Mouse (Mus musculus): ENCODE data around the gene Stxbp5.

Gene Stxbp5

GRCm38 (mm10) chr10:9859476-9859875 is 41.4 kb downstream of the Stxbp5 start:
- DNase-seq (ENCODE audit: low spot score in 2 of 2): no peak

- DNase-seq (ENCODE audit: low spot score in 2 of 2): no peak
Measured at GRCm38 (mm10) chr10:9857850-9858249, 43.0 kb downstream of the Stxbp5 start.

GRCm38 (mm10) chr10:9856792-9857191 is 44.1 kb downstream of the Stxbp5 start:
- DNase-seq (ENCODE audit: low spot score in 2 of 2): no peak

- DNase-seq (ENCODE audit: low spot score in 2 of 2): no peak
Measured at GRCm38 (mm10) chr10:9846408-9846807, 54.5 kb downstream of the Stxbp5 start.

GRCm38 (mm10) chr10:9839408-9839807 is 61.5 kb downstream of the Stxbp5 start:
- no peak for DNase-seq (ENCODE audit: low spot score in 2 of 2)

GRCm38 (mm10) chr10:9834986-9835385 is 65.9 kb downstream of the Stxbp5 start:
- DNase-seq (ENCODE audit: low spot score in 2 of 2): no peak

GRCm38 (mm10) chr10:9832937-9833336 is 67.9 kb downstream of the Stxbp5 start:
- no peak for DNase-seq (ENCODE audit: low spot score in 2 of 2)

- no peak for DNase-seq (ENCODE audit: low spot score in 2 of 2)
Measured at GRCm38 (mm10) chr10:9829744-9830143, 71.1 kb downstream of the Stxbp5 start.

- no peak for DNase-seq (ENCODE audit: low spot score in 2 of 2)
Measured at GRCm38 (mm10) chr10:9821299-9821698, 79.6 kb downstream of the Stxbp5 start.

- DNase-seq (ENCODE audit: low spot score in 2 of 2): no peak
Measured at GRCm38 (mm10) chr10:9818574-9818973, 82.3 kb downstream of the Stxbp5 start.

- DNase-seq (ENCODE audit: low spot score in 2 of 2): peak in 1 of 2 experiments; percentile 10
Measured at GRCm38 (mm10) chr10:9813926-9814325, 87.0 kb downstream of the Stxbp5 start.

- DNase-seq (ENCODE audit: low spot score in 2 of 2): no peak
Measured at GRCm38 (mm10) chr10:9807596-9807995, 93.3 kb downstream of the Stxbp5 start.

GRCm38 (mm10) chr10:9805341-9805740 is 95.5 kb downstream of the Stxbp5 start:
- DNase-seq (ENCODE audit: low spot score in 2 of 2): no peak

- no peak for DNase-seq (ENCODE audit: low spot score in 2 of 2)
Measured at GRCm38 (mm10) chr10:9803126-9803525, 97.8 kb downstream of the Stxbp5 start.

GRCm38 (mm10) chr10:9801571-9801970 is 99.3 kb downstream of the Stxbp5 start:
- DNase-seq (ENCODE audit: low spot score in 2 of 2): no peak

- no peak for DNase-seq (ENCODE audit: low spot score in 2 of 2)
Measured at GRCm38 (mm10) chr10:9799085-9799484, 101.8 kb downstream of the Stxbp5 start.

GRCm38 (mm10) chr10:9796429-9796828 is 104.5 kb downstream of the Stxbp5 start:
- DNase-seq (ENCODE audit: low spot score in 2 of 2): no peak

- DNase-seq (ENCODE audit: low spot score in 2 of 2): no peak
Measured at GRCm38 (mm10) chr10:9794429-9794828, 106.5 kb downstream of the Stxbp5 start.

GRCm38 (mm10) chr10:9790947-9791346 is 109.9 kb downstream of the Stxbp5 start:
- no peak for DNase-seq (ENCODE audit: low spot score in 2 of 2)

GRCm38 (mm10) chr10:9786461-9786860 is 114.4 kb downstream of the Stxbp5 start:
- no peak for DNase-seq (ENCODE audit: low spot score in 2 of 2)

GRCm38 (mm10) chr10:9785651-9786050 is 115.2 kb downstream of the Stxbp5 start:
- DNase-seq (ENCODE audit: low spot score in 2 of 2): no peak

GRCm38 (mm10) chr10:9779864-9780263 is 121.0 kb downstream of the Stxbp5 start:
- no peak for DNase-seq (ENCODE audit: low spot score in 2 of 2)

GRCm38 (mm10) chr10:9770261-9770660 is 130.6 kb downstream of the Stxbp5 start:
- DNase-seq (ENCODE audit: low spot score in 2 of 2): no peak

- DNase-seq (ENCODE audit: low spot score in 2 of 2): no peak
Measured at GRCm38 (mm10) chr10:9763831-9764230, 137.0 kb downstream of the Stxbp5 start.

- DNase-seq (ENCODE audit: low spot score in 2 of 2): no peak
Measured at GRCm38 (mm10) chr10:9760264-9760663, 140.6 kb downstream of the Stxbp5 start.

Measured in cerebellum, postnatal 4 days (tissue).